Mouse (Mus musculus): ENCODE data around the gene Rbpj. TPM values are rescaled to one million over a fixed set of nuclear protein-coding genes. Genes with fewer than 3 reads are reported as not detected.

Gene Rbpj
- total RNA-seq, 2 experiments from 2014 or later: 21.4 to 27.7 TPM

DNA sequence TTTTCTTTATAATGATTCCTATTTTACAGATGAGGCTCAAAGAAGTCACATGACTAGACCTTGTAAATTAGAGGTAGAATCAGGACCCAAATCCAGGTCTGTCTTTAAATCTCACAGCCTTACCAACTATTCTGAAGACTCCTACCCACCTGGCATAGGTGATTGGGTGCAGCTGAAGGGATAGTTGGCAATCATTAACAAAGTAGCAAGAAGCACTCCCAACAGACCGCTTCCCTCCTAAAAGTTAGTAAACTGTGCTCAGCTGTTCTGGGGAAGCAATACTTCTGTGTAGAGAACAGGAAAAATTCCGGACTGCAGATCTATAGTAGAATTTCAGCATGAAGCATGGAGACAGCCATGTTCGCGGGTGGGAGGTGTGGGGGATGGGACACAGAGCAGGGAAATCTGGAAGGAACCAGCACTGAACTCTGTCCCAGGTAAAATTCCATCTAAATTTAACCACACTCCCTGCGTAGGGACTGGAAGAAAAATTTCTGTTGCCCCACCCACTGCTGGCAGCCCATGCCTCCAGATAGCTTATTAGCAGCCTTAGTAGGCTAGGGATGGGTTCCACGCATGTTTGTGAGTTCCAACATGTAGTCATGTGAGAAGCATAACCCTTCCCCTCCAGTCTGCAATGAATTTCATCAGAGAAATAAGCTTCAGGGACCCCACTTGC is 3.3 kb downstream of the Rbpj start:
- DNase-seq: no peak

DNA sequence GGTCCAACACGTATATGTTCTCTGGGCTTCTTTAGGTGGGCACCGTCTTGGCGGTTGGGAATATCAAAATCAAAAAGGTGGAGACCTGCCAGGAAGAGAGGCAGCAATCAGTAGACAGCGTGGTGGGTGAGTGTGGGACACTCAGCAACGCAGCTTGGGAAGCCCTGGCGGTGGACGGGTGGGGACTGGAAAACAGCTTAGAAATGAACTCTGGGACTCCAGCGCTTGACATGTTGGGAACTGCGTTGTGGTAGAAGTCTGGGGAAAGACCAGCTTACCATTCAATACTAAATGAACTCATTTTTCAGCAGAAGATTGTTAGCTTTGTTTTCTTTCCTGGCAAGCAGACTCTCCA is 3.8 kb downstream of the Rbpj start:
- DNase-seq: no peak

GRCm38 (mm10) chr5:53470141-53471079 is 4.5 kb downstream of the Rbpj start:
- DNase-seq: no peak

GRCm38 (mm10) chr5:53472485-53472884 is 6.5 kb downstream of the Rbpj start:
- DNase-seq: no peak

GRCm38 (mm10) chr5:53479161-53479560 is 13.2 kb downstream of the Rbpj start:
- DNase-seq: no peak

DNA sequence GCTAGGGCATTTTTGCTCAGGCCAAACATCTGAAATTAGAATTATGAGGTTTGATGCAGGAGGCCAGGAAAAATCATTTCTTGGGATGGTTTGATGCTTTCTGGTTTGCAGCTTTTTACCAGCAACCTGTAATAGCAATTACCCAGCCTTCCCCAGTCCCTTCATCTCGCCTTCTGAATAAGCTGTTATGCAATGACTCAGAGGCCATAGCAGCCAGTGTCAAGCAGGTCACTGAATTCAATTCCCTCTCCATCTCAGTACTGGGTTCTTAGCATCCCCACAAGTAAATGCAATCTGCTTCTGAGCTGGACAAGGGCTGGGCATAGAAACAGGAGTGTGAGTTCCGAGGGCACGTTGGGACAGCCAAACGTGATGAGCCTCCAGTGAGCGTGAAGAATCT is 13.9 kb downstream of the Rbpj start:
- DNase-seq: no peak

DNA sequence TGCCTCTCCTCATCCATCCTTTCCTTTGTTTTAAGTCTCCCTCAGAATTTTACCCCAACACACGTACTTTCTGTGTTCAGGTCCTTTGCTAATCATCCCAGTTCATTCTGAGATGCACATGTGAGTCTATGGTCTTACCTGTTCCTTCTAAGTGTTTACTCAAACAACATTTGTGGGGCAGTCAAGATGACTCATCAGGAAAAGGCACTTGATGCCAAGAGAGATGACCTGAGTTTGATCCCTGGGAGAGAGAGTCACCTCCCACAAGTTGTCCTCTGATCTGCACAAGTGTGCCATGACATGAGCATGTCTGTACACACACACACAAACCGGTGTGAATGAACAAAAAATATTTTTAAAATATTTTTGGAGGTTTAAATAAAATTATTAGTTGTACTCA is 15.1 kb downstream of the Rbpj start:
- DNase-seq: no peak

DNA sequence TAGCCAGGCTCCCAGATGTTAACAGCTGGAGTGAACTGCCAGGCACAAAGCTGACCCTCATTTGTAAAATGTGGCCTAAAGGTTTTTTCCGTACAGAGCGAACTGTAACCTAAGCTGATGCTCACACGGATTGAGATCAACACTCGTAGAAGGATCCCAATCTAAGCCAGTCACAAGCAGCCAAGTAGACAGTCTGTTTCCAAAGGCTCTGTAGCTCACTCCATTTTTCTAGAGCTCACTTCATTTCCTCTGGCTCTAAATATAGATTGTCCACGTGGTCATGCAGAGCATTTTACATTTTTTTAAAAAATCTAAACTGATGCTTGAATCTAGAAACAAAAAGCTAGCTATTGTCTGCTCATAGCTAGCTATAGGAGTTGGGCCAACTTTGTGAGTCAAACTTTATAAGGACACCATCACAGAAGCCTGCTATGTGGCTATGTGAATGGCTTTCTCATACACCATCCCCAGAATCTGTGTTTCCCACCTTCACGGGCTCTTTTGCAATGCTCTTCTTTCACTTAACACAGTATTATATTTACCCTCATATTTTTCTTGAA is 19.2 kb downstream of the Rbpj start:
- DNase-seq: no peak

- DNase-seq: no peak
Measured at GRCm38 (mm10) chr5:53485934-53486475, 20.1 kb downstream of the Rbpj start.

GRCm38 (mm10) chr5:53486966-53487592 is 21.1 kb downstream of the Rbpj start:
- no peak for DNase-seq

GRCm38 (mm10) chr5:53490697-53491099 is 24.7 kb downstream of the Rbpj start:
- no peak for DNase-seq

GRCm38 (mm10) chr5:53493756-53494155 is 27.8 kb downstream of the Rbpj start:
- DNase-seq: no peak

DNA sequence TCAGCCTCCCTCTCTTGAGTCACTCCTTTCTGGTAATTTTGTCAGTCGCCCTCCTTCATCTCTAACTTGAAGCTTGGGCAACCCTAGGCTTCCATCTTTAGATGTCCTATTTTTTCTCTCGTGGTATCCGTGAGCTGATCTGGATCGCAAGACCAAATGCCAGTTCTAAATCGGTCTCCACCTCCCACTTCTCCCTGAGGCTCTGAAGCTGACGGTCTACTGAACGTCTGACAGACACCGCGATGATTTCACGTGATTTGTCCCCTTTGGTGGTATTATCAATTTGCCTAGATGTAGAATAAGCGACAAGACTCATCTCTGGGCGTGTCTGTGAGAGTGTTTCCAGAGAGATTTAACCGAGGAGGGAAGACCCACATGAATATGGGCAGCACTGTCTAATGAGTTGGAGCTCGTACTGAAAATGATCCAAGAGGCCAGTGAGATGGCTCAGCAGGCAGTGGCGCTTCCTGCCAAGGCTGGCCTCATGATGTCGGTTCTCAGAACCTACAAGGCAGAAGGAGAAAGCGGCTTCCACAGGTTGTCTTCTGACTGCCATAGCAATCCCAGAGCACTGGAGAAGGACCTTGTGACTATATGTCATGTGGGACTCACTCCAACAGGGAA is 28.7 kb downstream of the Rbpj start:
- no peak for DNase-seq

- DNase-seq: no peak
Measured at GRCm38 (mm10) chr5:53496846-53497549, 31.0 kb downstream of the Rbpj start.

DNA sequence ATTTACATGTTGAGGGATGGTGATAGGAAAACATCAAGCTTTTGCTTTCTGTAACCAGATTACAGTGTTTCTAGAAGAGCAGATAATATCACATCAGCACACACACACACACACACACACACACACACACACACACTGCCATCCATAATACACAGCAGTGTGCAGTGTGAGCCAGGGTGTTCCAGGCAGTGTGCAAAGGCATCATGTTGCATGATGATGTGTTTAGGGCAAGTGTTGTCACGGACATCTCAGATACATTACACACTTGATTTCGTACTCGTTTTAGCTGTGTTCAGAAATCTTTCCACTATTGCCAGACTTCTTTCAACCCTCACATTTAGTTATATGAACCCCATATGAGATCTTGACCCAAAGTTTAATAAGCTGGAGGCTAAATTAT is 33.6 kb downstream of the Rbpj start:
- DNase-seq: no peak

GRCm38 (mm10) chr5:53500509-53501145 is 34.7 kb downstream of the Rbpj start:
- no peak for DNase-seq

GRCm38 (mm10) chr5:53503261-53503660 is 37.3 kb downstream of the Rbpj start:
- DNase-seq: no peak

GRCm38 (mm10) chr5:53505751-53506150 is 39.8 kb downstream of the Rbpj start:
- DNase-seq: no peak

DNA sequence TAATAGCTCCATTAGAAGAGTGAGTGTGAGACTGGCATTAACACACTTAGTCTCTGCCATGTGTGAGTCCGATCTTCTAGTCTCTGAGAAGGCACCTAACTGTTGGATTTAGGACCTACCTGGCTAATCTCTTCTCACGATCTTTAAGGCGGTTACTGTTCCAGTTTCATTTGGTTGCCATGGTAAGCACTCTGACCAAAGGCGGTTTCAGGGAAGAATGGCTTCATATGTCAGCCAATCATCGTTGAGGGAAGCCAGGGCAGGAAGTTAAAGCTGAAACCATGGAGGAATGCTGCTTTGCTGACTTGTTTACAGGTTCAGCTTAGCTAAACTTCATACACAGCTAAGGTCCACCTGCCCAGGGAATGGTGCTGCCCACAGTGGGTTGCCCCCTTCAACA is 41.4 kb downstream of the Rbpj start:
- DNase-seq: no peak

DNA sequence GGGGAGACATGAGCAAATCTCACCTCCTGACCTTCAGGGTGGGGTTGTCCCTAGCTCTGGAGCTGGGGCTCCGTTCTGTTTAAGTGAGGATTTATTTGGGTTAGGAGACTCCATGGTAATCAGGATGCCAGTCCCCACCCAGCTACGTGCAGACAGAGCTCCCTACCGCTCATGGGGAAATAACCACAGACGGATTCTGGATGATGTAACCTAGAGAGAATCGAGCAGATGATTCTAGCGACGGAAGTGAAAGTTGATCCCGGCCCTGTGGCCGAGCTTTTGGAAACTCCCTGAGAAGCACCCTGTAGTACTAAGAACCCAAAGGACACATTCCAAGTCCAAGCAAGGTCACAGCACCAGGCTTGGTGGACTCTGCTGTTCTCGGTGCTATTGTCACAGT is 43.5 kb downstream of the Rbpj start:
- no peak for DNase-seq

GRCm38 (mm10) chr5:53509927-53510326 is 44.0 kb downstream of the Rbpj start:
- no peak for DNase-seq

Measured in layer of hippocampus, postnatal 36 days (tissue).